Mouse (Mus musculus) cortical plate, adult 2 months (tissue): ENCODE measurements around the gene Slc4a10.

Source experiments
- CTCF ChIP-seq: fragments of 200-500 bp; IDR thresholded peaks from 2 replicates; pipeline ENCODE4 v1.5.1; 2011; ENCODE audit warnings: mild to moderate bottlenecking, control low read depth, low read length; ENCODE audit not compliant: insufficient read depth; ENCODE audit errors: extremely low read depth
- POLR2A ChIP-seq: fragments of 200-500 bp; IDR thresholded peaks from 2 replicates; pipeline ENCODE4 v1.6.1; 2011; ENCODE audit warnings: mild to moderate bottlenecking, low read length, control low read depth; ENCODE audit not compliant: insufficient read depth; ENCODE audit errors: extremely low read depth

- no peak for TF ChIP-seq CTCF
- no peak for TF ChIP-seq POLR2A
Observed at GRCm38 (mm10) chr2:62344367-62344766, 298.1 kb downstream of the Slc4a10 start.
